In genomic region chr17:86014246-86014645, GRCm38 (mm10) we compare ENCODE assay signal across 23 mouse cellular contexts.
A peak's percentile ranks its signal among the peaks of the same experiment; 100 is the strongest.
DNase-seq lines count a peak whose midpoint lies in the region; ATAC-seq and TF ChIP-seq lines count a peak whose summit lies in the region.
"Had no signal": no experiment of that assay in that cellular context is flagged by ENCODE, and none has a peak within 500 bp of the region (broad histone marks: within the 10 kb centered on the region; RNA-seq: fewer than 3 reads in every experiment).

No protein-coding gene starts in this region.

- H3K9me3 ChIP-seq in intestine, postnatal 0 days (ENCODE audit: control insufficient read depth), result no peaks in the 10 kb centered on the region
- H3K9me3 ChIP-seq in intestine, embryonic 15.5 days, result no peaks in the 10 kb centered on the region
- no peaks in the 10 kb centered on the region for H3K9me3 ChIP-seq in lung, postnatal 0 days (ENCODE audit: low read length)
- H3K9me3 ChIP-seq: G1E; heart, embryonic 10.5 days; liver, embryonic 13.5 days had no signal

- no peak for DNase-seq in lung, postnatal 0 days (ENCODE audit: low spot score)
- DNase-seq in lung, adult 18-20 months, result no peak
- DNase-seq in brain, embryonic 14.5 days (ENCODE audit: low read depth), result no peak
- no peak for DNase-seq in cerebellum, adult 9-11 months
- DNase-seq in cerebellum, postnatal 10 days, result no peak
- DNase-seq: adrenal gland, adult 2 months; cerebellum, adult 11-12 months; gastrocnemius, postnatal 10 days; heart, postnatal 14 days; kidney, adult 2 months; kidney, postnatal 4 days; layer of hippocampus, postnatal 36 days; left cerebral cortex, postnatal 4 days; liver, embryonic 13.5 days; lung, postnatal 36 days; retina, postnatal 1 day; right cerebral cortex, postnatal 4 days had no signal

- no peaks in the 10 kb centered on the region for H3K36me3 ChIP-seq in intestine, postnatal 0 days (ENCODE audit: control insufficient read depth, insufficient read depth)
- H3K36me3 ChIP-seq in intestine, embryonic 15.5 days, result no peaks in the 10 kb centered on the region
- no peaks in the 10 kb centered on the region for H3K36me3 ChIP-seq in lung, postnatal 0 days (ENCODE audit: insufficient read depth, low read length)
- H3K36me3 ChIP-seq: heart, embryonic 10.5 days; hindbrain, embryonic 15.5 days; liver, embryonic 13.5 days; midbrain, embryonic 13.5 days had no signal

- no peaks in the 10 kb centered on the region for H3K4me1 ChIP-seq in intestine, postnatal 0 days (replicated peaks; ENCODE audit: control insufficient read depth, insufficient read depth, low read length)
- no peaks in the 10 kb centered on the region for H3K4me1 ChIP-seq in intestine, embryonic 15.5 days (replicated peaks)
- H3K4me1 ChIP-seq in lung, postnatal 0 days (ENCODE audit: insufficient read depth, low read depth, low read length), result no peaks in the 10 kb centered on the region
- H3K4me1 ChIP-seq: heart, embryonic 10.5 days; hindbrain, embryonic 15.5 days; midbrain, embryonic 13.5 days had no signal

- no peak overlapping the region for H3K4me3 ChIP-seq in intestine, postnatal 0 days (ENCODE audit: low read depth, low read length)
- no peak overlapping the region for H3K4me3 ChIP-seq in intestine, embryonic 15.5 days (replicated peaks)
- H3K4me3 ChIP-seq in lung, postnatal 0 days (ENCODE audit: low read depth, low read length), result no peak overlapping the region
- H3K4me3 ChIP-seq: heart, embryonic 10.5 days; hindbrain, embryonic 15.5 days; liver, embryonic 13.5 days; midbrain, embryonic 13.5 days had no signal

- no peak for TF ChIP-seq EP300 in lung, postnatal 0 days (IDR thresholded peaks at IDR 0.05)

- no peak for ATAC-seq in intestine, postnatal 0 days
- no peak for ATAC-seq in intestine, embryonic 15.5 days
- ATAC-seq in lung, postnatal 0 days, result no peak
- ATAC-seq: midbrain, embryonic 13.5 days had no signal

- no peaks in the 10 kb centered on the region for H3K27me3 ChIP-seq in intestine, postnatal 0 days (replicated peaks; ENCODE audit: control insufficient read depth, insufficient read depth, low read length)
- H3K27me3 ChIP-seq in intestine, embryonic 15.5 days (replicated peaks), result no peaks in the 10 kb centered on the region
- H3K27me3 ChIP-seq in lung, postnatal 0 days (replicated peaks; ENCODE audit: insufficient read depth, low read length), result no peaks in the 10 kb centered on the region
- H3K27me3 ChIP-seq: hindbrain, embryonic 15.5 days; liver, embryonic 13.5 days; midbrain, embryonic 13.5 days had no signal

- no peak overlapping the region for H3K27ac ChIP-seq in intestine, postnatal 0 days (ENCODE audit: low read depth, low read length)
- no peak overlapping the region for H3K27ac ChIP-seq in intestine, embryonic 15.5 days
- no peak overlapping the region for H3K27ac ChIP-seq in lung, postnatal 0 days (ENCODE audit: low read length)
- H3K27ac ChIP-seq: heart, embryonic 10.5 days; hindbrain, embryonic 15.5 days; liver, embryonic 13.5 days; midbrain, embryonic 13.5 days had no signal

- H3K9ac ChIP-seq in intestine, postnatal 0 days (ENCODE audit: low read depth, low read length), result no peak overlapping the region
- H3K9ac ChIP-seq in intestine, embryonic 15.5 days, result no peak overlapping the region
- no peak overlapping the region for H3K9ac ChIP-seq in lung, postnatal 0 days (replicated peaks; ENCODE audit: low read depth)
- H3K9ac ChIP-seq: hindbrain, embryonic 15.5 days; liver, embryonic 13.5 days; midbrain, embryonic 13.5 days had no signal

- TF ChIP-seq POLR2A in brain, embryonic 14.5 days (IDR thresholded peaks at IDR 0.05; ENCODE audit: borderline replicate concordance, extremely low read depth, insufficient read depth, insufficient read length, poor library complexity, severe bottlenecking), result no peak

- TF ChIP-seq CTCF in intestine, postnatal 0 days (IDR thresholded peaks at IDR 0.05; ENCODE audit: low read depth), result peak; percentile 67
- peak; percentile 55 for TF ChIP-seq CTCF in lung, postnatal 0 days (IDR thresholded peaks at IDR 0.05)
- TF ChIP-seq CTCF in brain, embryonic 14.5 days (IDR thresholded peaks at IDR 0.05; ENCODE audit: borderline replicate concordance, extremely low read depth, insufficient read depth, insufficient read length), result peak; percentile 26; the same call in 1 of the 2 replicates

- H3K4me2 ChIP-seq in intestine, postnatal 0 days (replicated peaks; ENCODE audit: low read depth), result no peak overlapping the region
- H3K4me2 ChIP-seq in intestine, embryonic 15.5 days (replicated peaks), result no peak overlapping the region
- H3K4me2 ChIP-seq in lung, postnatal 0 days (replicated peaks; ENCODE audit: low read depth, low read length), result no peak overlapping the region
- H3K4me2 ChIP-seq: hindbrain, embryonic 15.5 days; liver, embryonic 13.5 days; midbrain, embryonic 13.5 days had no signal

- WGBS in intestine, postnatal 0 days, result 56% methylated on average over 4 of the region's 4 CpGs
- 57% methylated on average over 4 of the region's 4 CpGs for WGBS in intestine, embryonic 15.5 days
- 67% methylated on average over 4 of the region's 4 CpGs for WGBS in lung, postnatal 0 days
